Mouse (Mus musculus) C2C12 (cell line): ENCODE results near the gene Sept9.

Experiments used
- CTCF ChIP-seq: IDR thresholded peaks from one replicate; pipeline ENCODE4 v1.5.1; 2011; ENCODE audit not compliant: control insufficient read depth, insufficient read depth, insufficient read length
- MYOD1 ChIP-seq: IDR thresholded peaks from one replicate; pipeline ENCODE4 v1.6.1; 2011; ENCODE audit warnings: low read depth; ENCODE audit not compliant: control insufficient read depth, insufficient read length
- MYOG ChIP-seq: IDR thresholded peaks from one replicate; pipeline ENCODE4 v1.6.1; 2011; ENCODE audit not compliant: control insufficient read depth, insufficient read length; ENCODE audit errors: extremely low read depth

DNA sequence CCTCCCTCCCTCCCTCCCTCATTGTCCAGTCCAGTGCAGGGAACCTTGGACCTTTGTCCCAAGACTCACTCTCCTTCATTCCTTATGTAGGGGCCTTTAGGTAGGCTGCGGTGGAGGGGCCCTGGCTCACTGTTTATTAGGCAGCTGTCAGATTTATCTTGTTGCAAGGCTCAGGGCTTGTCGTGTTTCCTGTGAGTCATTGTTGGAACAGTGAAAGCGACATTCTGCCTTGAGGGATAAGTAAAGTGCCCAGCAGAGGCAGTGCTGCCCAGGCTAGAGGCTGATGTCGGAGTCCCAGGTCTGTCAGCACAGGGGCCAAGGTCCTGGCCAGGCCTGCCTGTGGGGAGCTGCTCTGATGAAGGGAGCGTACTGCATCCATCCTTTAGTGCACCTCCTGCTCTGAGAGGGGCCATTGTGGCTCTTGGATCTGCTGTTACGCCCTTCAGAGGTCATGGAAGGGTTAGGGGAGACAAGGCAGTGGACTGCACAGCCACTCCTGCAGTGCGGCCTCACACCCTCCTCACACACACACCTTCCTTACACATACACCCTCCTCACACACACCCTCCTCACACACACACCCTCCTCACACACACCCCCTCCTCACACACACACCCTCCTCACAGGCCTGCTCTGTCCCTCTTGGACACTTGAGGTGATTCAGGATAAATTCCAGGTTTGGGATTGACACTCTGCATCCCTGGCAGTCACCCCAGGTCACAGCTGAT is 45.2 kb upstream of the Sept9 start:
- no peak for TF ChIP-seq MYOG
- no peak for TF ChIP-seq CTCF
- TF ChIP-seq MYOD1: peak; percentile 39
